Mouse (Mus musculus): ENCODE measurements around the gene Zfr2.

GRCm38 (mm10) chr10:81210154-81210553 is 22.8 kb upstream of the Zfr2 start:
- TF ChIP-seq CTCF (IDR thresholded peaks at IDR 0.05), result peak; percentile 29
- no peak for TF ChIP-seq EP300 (IDR thresholded peaks at IDR 0.05)

Measured in lung, postnatal 0 days (tissue).